Mouse (Mus musculus) embryo, embryonic 11 days (tissue): ENCODE data around the gene Cpne1.

Experiments used
- DNase-seq: peaks from one replicate; pipeline ENCODE4 v3.0.0-alpha.2; 2015

Gene Cpne1

GRCm38 (mm10) chr2:156079183-156079560 is 32.6 kb downstream of the Cpne1 start:
- DNase-seq = no peak

DNA sequence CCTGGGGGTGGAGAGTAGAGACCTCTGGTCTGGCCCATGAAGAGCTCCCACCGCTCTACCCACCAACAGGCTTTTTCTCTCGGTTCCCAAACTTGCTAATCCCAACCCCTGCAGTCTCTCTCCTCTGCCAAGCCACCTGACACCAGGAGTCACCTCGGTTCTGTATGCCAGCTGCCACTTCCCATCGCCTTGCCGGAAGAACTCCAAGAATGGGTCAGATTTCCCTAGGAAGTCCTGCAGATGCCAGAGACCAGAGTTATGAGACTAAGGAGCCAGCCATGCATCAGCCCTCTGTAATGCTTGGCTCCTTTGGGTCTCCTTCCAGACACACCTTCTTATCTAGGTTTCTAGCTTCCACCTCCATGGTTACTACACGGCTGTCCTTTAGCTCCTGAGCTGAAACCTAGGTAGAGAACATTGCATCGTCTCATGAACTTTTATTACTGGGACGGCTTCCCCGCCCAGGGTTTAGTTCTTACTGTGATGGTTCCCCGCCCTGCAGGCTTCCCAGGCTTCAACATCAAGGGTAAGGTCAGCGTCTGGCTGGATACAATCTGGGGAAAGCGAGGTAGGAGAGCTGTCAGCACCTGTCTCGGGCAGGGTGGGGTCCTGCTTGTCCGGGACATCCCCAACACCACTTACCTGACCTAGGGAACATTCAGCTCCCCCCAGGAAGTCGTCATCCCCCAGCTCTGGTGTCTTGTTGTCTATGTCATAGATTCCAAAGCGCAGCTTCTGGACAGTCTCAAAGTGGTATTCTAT is 33.2 kb downstream of the Cpne1 start:
- no peak for DNase-seq

DNA sequence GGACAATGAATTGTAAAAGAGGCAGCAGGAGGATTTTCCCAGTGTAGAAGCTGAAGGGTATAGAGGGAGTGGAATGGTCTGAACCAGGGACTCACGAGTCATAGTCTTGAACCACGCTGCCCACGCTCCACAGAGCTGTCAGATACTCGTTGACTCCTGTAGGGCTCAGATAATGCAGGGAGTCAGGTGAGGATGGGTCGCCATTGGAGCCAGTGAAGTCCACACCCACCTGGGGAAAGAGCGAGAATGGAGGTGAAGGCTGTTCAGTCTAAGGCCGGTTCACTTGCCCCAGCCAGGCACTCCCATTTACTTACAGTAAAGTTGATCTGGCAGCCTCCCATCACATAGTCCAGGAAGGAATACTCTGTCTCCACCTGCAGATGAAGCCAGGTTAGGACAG is 34.3 kb downstream of the Cpne1 start:
- DNase-seq = no peak

- no peak for DNase-seq
These were observed 38.0 kb downstream of the Cpne1 start for GRCm38 (mm10) chr2:156073725-156074124.

- DNase-seq = no peak
These were observed 40.5 kb downstream of the Cpne1 start for GRCm38 (mm10) chr2:156071236-156071635.

- DNase-seq = no peak
These were observed 43.8 kb downstream of the Cpne1 start for GRCm38 (mm10) chr2:156067916-156068315.

- DNase-seq = no peak
These were observed 45.6 kb downstream of the Cpne1 start for GRCm38 (mm10) chr2:156066126-156066525.

- peak; percentile 88 for DNase-seq
These were observed 46.4 kb downstream of the Cpne1 start, which contains the start of gene Spag4 for GRCm38 (mm10) chr2:156065099-156066041. Gene Spag4, plus strand, starts transcription at chr2:156065175.

DNA sequence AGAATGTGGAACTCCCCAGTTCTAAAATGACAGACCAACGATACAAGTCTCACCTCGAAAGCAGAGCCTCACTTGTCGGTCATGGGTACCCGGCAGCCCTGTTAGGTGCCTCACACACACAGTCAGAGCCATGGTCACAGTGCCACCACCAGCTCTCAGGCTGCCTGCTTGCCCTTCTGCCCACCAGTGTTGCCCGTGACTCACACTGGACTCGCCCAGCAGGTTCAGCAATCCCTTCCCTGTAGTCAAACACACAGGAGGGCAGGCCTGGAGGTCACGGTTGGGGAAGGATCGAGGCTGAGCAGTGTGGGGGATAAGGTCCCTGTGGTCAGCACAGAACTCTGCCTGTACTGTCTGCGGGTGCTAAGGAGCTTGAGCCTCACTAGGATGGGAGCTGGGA is 58.9 kb downstream of the Cpne1 start, which contains the start of gene Fer1l4:
Gene Fer1l4 (minus strand): TSS at position 132 of the 400 bp plus-strand sequence.
- no peak for DNase-seq

DNA sequence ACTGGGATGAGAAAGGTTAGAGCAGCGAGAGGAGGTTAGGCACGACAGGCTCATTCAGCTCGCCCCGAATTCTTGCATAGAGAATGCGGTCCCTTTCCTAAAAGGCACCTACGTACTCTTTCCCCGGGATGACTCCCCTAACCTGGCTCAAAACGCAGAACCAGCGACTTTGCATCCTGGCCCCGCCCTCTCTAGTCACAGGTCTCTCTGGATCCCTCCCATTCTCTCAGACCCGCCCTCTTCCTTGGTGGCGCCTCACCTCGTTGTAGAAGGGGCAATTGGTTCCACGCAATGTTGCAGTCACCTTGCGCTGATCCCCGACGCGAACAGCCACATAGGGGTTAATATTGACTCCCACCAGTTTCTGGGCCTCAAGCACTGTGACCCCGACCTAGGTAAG is 63.8 kb downstream of the Cpne1 start:
- DNase-seq = peak; percentile 34

DNA sequence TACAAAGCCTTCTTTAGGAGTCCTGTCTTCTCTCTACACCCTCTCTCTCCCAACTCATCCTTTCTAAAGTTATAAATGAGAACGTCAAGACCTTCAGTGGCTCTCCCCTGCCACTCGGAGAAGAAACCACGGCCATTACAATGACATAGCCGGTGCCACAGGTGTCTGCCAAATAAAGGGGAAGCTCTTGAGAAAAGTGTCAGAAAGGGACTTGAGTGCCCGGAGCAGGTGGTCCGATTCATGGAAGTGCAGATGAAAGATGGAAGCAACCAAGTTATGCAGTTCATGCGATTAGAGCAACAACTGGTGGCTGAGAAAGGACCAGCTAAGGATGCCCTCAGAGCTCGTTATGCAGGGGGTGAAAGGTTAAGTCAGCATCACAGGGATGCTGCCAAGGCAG is 68.9 kb downstream of the Cpne1 start:
- no peak for DNase-seq

DNA sequence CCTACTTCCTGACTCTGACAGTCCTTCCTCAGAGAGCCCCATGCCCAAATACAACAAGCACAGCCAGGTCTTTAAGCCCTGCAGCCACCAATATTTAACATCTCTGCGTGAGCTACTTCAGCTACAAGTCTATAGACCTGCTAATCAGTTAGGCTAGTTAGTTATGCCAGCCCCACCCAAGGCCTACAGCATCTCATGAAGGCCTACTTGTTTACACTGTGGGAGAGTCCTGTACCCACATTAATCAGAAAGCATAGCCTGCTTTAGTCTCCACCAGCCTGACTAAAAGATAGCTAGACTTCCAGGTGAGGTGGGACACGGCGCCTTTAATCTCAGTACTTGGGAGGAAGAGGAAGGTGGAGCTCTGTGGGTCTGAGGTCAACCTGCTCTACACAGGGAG is 72.4 kb downstream of the Cpne1 start:
- no peak for DNase-seq

- DNase-seq = no peak
These were observed 86.3 kb downstream of the Cpne1 start for GRCm38 (mm10) chr2:156025482-156025881.
